Mouse (Mus musculus) cortical plate, adult 2 months (tissue): ENCODE results near the gene Gm35549.

ENCODE experiments used
- CTCF ChIP-seq: fragments of 200-500 bp; IDR thresholded peaks from 2 replicates; pipeline ENCODE4 v1.5.1; 2011; ENCODE audit warnings: mild to moderate bottlenecking, control low read depth, low read length; ENCODE audit not compliant: insufficient read depth; ENCODE audit errors: extremely low read depth
- POLR2A ChIP-seq: fragments of 200-500 bp; IDR thresholded peaks from 2 replicates; pipeline ENCODE4 v1.6.1; 2011; ENCODE audit warnings: mild to moderate bottlenecking, low read length, control low read depth; ENCODE audit not compliant: insufficient read depth; ENCODE audit errors: extremely low read depth

GRCm38 (mm10) chr9:122885385-122885784 lies 41.5 kb upstream of the Gm35549 start, which contains the start of gene Zkscan7:
- TF ChIP-seq CTCF (no peak), POLR2A (no peak)
